Mouse (Mus musculus) neural tube, embryonic 14.5 days (tissue): ENCODE measurements around the gene Zbtb34. TPM values are rescaled to one million over a fixed set of nuclear protein-coding genes. Genes with fewer than 3 reads are reported as not detected.

ENCODE experiments used
- microRNA-seq: library from miRNA; unstranded; fragments of <30 nt; microRNA quantifications from one replicate; pipeline ENCODE4, GENCODE M21; 2016
- polyA plus RNA-seq: library from polyadenylated mRNA; unstranded; fragments of >200 nt; fragmentation: Nextera tagmentation; extraction: Ambion mirVana; gene quantifications from 2 replicates; pipeline ENCODE4 v1.2.1, GENCODE M21; 2014

Gene Zbtb34
- polyA plus RNA-seq, 1 experiment from 2014 or later, result 9.6 TPM

Small RNA genes within 50 kb of the gene (microRNA-seq; reads per million reads assigned to microRNA genes)
- gene Gm25998, result not detected

Other genes starting within 250 kb of the Zbtb34 start
- gene Angptl2, start 215.3 kb downstream of the Zbtb34 start, polyA plus RNA-seq, result 2.7 and 14.5 TPM in 2 replicates
- 62.6 and 67.3 TPM in 2 replicates for gene Ralgps1, start 59.8 kb downstream of the Zbtb34 start, polyA plus RNA-seq
- gene Zbtb43, start 37.2 kb upstream of the Zbtb34 start, polyA plus RNA-seq, result 29.4 and 31.9 TPM in 2 replicates
- gene Lmx1b, start 209.2 kb upstream of the Zbtb34 start, polyA plus RNA-seq, result 13.1 and 16.3 TPM in 2 replicates